Mouse (Mus musculus) layer of hippocampus, adult 18-20 months (tissue): ENCODE data around the gene Arid3a. TPM values are rescaled to one million over a fixed set of nuclear protein-coding genes. Genes with fewer than 3 reads are reported as not detected.
"Not testable (repeated sequence)": the region's sequence is repeated elsewhere in the genome, so short reads cannot be mapped to it uniquely, and the experiment has no call there.

ENCODE experiments used
- DNase-seq, 2 experiments: peaks; one replicate each; pipeline ENCODE4 v3.0.0; 2022; ENCODE audit warnings: low spot score in 2 of 2
- long read RNA-seq: library from polyadenylated mRNA; stranded (forward); transcript quantifications from one replicate; pipeline ENCODE4 v2.0.0, GENCODE M21; 2021
- total RNA-seq, 2 experiments: library from RNA; stranded (reverse); gene quantifications; 2 replicates each; pipeline ENCODE4 v1.2.3; 2021

Arid3a gene
- 1 to 10 TPM; 5.5 to 5.8 TPM for total RNA-seq
- long read RNA-seq, partial matches to known transcripts = 0 of 1 reads
- long read RNA-seq, other reads (novel, unspliced or antisense) = 1 of 1 reads

DNA sequence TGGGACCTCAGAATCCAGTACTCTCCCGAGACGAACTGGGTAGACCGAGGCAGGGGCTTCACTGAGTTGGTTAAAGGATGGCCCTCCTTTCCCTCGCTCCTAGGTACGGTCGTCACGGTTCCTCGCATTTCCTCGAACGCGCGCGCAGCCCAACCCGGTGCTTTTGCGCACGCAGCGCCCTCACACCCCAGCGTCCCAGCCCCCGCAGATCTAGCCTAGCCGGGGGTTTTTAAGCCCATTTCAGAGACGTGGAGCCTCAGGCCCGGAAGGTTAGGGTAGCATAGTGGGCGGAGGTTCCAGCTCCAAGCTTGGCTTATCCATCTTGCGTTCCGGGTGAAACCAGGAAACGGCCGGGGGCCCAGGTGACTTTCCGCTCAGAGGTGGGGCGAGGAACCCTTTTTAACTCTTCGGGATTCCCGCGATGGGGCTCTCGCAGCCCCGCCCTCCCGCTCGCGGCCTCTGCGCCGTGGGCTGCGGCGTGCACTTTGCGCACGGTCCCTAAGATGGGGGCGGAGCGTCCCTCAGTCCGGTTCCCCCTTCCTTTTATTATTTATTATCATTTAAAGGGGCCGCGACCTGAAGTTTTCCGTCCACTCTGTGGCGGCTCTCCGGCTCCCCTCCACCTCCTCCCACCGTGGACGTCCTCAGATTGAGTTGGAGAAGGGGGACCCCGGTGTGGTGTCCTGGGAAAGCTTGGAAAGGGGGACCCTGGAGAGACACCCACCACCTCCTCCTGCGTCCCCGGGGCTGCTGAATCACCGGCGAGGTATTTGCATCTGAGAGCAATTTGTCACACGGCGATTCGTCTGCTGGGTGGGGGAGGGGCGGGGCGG is at the start of gene Arid3a:
Gene Arid3a (plus strand): TSS at position 553 of the 833 bp plus-strand sequence.
- peak; percentile 86 to 89 for DNase-seq

DNA sequence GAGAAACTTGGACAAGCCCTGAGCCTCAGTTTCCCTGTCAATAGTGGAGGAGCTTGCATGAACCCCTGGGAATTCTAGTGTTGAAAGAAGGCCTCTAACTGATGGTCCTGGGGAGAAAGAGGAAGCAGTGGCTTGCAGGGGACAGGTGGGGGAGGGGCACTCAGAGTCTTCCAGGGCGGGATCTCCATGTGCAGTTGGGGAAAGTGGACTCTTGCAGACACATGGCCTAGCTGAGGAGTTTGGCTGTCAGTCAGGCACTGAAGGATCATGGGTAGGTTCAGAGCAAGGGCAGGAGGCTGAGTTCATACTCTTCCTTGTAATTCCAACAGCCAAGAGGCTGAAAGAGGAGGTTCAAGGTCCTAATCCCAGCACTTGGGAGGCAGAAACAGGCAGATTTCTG is 49.7 kb upstream of the Arid3a start:
- DNase-seq = no peak

DNA sequence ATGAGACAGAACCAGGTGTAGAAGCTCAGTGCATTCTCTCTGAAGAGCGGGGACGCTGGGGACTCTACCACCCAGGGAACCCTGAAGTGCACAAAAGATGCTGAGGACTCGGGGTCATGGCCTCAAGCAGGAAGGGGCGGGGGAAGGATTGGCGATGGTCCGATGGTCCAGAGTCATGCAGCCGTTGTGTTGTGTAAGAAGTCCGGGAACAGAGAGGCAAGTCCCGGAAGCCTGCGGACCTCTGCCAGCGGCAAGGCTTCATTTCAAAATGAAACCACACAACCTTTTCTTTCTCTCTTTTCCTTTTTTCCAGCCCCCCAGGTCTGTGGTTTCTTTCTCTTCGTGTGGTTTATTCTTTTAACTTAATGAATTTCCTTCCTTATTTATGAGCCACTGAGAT is 49.1 kb upstream of the Arid3a start:
- no peak for DNase-seq

DNA sequence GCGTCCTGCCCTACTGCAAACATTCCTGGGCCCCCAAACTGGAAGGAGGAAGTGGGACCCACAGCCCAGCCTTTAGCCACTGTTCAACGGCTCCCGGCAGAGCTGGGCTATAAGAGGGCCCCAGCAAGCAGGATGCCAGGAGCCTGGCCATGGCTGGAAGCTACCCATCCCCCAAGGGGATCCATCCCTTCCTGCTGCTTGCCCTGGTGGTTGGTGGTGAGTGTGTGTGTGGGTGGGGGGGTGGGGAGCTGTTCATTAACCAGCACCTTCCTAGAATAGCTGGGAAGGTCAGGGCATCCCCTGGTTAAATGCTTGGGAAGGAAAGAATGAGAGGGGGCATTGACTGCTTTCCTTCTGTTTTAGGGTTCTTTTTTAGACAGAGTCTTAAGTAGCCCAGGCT is 47.3 kb upstream of the Arid3a start:
- no peak for DNase-seq

DNA sequence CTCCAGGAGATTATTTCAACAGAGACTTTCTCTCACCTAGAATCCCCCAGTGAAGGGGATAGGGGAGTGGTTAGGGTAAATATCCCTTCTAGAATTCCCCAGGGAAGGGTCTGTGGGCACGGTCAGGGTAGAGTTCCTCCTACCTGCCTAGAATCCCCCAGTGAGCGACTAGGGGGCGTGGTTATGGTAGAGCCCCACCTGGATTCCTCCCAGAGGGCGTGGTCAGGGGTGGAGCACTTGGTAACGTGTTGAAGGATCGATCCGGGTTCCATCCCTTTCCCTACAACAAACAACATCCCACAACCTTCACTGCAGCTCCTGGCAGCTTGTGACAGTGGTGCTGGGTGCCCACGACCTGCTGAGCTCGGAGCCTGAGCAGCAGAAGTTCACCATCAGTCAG is 46.1 kb upstream of the Arid3a start:
- no peak for DNase-seq

DNA sequence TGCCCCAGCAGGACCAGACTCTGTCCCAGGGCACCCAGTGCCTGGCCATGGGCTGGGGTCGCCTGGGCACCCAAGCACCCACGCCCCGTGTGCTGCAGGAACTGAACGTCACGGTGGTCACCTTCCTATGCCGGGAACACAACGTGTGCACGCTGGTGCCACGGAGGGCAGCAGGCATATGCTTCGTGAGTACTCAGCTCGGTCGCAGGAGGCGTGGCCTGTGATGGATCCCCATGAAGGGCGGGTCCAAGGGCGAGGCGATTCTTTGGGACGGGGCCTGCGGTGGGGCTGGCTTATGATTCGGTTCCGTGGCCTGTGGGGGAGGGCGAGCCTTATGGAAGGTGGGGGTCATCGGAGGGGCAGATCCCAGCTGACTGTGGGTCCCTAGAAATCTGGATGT is 44.9 kb upstream of the Arid3a start:
- DNase-seq = no peak

DNA sequence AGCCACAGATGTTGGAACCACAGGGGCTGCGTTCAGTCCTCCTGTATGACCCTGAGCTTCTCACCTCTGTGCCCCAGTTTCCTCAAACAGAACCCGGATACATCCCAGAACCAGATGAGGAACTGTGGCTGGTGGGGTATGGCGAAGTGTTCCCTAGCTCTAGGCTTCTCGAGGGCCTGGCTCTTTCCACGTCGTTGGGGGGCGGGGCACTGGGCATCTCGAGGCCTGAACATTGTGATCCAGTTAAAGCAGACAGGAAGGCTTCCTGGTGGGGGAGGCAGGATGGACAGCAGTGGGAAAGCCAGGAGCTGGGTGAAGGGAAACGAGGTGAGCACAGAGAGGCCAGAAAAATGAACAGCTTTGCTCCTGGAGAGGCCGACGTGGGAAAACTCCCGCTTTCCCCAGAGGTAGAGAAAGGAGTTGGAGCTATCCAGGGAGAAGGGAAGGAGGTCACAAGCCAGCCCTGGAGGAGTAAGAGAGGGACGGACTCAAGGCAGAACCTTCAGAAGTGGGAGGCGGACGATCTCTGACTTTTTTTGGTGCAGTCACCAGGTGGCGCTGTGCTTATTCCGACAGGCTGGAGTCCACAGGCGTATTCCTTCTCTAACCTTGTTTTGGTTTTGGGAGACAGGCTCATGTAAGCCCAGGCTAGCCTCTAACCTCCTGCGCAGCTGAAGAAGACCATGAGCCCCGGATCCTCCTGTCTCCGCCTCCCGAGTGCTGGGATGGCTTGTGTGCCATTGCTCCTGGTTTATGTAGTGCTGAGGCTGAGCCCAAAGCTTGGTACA is 43.4 kb upstream of the Arid3a start:
- peak; percentile 59 to 87 for DNase-seq

DNA sequence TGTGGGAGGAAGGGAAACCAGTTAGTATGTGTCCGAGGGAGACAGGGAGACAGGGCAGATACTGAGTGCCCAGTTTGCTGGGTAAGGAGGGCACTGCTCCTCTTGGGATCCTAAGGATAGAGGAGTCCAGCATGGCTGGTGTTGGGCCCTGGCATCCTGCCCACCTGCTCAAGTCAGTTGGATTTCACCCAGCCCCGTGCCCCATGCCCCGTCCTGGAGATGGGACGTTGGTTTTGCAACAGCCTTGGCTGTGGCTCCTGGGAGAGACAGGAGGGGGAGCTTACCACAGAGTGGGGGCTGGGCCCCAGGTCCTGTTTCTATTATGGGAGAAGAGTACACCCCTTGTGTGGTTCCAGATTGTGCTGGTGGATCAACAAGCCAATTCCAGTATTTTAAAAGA is 42.4 kb upstream of the Arid3a start:
- no peak for DNase-seq

DNA sequence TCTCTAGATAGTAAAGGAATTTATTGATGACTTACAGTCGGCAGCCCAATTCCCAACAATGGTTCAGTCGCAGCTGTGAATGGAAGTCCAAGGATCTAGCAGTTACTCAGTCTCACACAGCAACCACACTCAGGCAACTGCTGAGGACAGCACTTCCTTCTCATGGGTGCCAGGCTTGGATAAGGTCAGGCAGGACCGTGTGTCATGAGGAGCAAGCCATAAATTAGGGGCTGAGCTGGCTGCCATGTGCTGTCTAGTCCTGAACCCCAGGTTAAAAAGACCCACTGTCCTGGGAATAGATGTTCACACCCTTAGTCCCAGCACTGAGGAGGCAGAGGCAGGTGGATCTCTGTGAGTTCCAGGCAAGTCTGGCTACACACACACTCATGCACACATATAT is 41.9 kb upstream of the Arid3a start:
- DNase-seq = not testable (repeated sequence)

DNA sequence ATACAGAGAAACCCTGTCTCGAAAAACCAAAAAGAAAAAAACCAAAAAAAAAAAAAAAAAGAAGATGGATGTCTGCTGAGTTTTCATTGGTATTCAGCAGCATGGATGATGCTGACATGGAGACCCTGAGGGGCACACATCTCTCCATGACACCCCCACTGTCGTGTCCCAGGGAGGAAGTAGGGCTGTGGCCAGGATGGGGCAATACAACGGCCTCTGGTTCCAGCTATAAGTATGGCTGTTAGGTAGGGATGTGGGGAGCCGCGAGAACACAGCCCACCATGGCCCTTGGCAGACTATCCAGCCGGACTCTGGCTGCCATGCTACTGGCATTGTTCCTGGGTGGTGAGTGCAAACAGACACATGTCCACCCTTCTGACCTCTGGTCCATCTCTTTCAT is 40.8 kb upstream of the Arid3a start, which contains the start of gene Elane:
Gene Elane (plus strand): TSS at position 194 of the 400 bp plus-strand sequence.
- no peak for DNase-seq

DNA sequence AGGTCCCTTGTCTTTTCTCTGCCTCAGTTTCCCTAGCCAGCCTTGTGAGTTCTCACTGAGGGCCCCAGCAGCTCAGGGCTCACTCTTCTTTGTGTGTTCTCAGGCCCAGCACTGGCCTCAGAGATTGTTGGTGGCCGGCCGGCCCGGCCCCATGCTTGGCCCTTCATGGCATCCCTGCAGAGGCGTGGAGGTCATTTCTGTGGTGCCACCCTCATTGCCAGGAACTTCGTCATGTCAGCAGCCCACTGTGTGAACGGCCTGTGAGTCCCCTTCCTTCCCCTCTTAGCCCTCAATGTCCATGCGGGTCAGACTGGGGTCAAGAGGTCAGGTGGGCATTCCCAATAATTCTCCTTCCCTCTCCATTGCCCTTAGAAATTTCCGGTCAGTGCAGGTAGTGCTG is 40.2 kb upstream of the Arid3a start:
- no peak for DNase-seq

DNA sequence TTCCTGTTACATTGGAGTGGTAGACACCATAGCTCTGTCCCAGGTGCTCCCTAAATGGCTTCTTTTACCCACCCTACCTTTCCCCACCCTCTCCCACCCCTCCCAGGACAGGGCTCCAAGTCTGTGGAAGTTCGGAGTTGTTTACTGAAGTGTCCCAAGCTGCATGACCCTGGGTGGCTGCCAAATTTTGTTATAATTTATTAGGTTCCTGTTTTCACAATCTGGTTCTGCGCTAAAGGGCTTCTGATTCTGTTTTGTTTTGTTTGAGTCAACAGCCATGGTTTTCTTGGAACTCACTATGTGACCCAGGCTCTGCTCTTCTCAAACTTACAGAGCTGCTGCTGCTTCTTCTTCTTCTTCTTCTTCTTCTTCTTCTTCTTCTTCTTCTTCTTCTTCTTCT is 37.5 kb upstream of the Arid3a start:
- DNase-seq = no peak

DNA sequence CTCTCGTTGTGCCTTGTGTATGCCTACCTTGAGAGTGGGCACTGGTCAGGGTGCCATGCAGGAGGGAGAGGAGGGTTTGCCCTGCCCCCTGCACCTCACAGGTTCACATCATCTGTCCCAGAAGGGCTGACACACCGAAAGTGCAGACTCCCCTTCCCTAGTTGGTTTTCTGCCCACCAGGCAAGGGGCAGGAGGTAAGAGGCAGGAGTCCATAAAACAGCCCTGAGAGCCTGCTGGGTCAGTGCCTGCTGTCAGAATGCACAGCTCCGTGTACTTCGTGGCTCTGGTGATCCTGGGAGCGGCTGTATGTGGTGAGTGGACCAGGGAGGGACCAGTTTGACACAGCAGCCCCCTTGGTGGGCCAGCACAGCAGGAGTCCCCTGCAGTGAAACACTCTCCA is 36.2 kb upstream of the Arid3a start, which contains the start of gene Cfd:
Gene Cfd (plus strand): TSS at position 184 of the 400 bp plus-strand sequence.
- DNase-seq = no peak

DNA sequence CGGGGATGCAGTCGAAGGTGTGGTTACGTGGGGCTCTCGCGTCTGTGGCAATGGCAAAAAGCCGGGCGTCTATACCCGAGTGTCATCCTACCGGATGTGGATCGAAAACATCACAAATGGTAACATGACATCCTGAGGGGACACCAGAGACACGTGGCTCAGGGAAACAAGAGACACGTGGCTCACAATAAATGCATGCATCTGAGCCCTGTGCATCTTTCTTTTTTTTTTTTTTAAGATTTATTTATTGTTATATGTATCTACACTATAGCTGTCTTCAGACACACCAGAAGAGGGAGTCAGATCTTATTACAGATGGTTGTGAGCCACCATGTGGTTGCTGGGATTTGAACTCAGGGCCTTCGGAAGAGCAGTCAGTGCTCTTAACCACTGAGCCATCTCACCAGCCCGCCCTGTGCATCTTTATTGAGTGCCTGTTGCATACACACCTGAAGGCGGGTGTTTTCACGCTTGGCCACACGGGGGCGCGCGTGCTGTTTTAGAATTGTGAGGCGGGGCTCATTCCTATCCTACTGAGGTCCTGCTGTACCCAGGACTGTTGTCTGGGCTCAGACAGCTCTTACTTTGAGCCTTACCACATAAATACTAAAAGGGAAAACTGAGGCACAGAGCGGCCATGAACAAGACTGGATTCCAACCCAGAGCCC is 34.3 kb upstream of the Arid3a start:
- peak; percentile 68 to 84 for DNase-seq

DNA sequence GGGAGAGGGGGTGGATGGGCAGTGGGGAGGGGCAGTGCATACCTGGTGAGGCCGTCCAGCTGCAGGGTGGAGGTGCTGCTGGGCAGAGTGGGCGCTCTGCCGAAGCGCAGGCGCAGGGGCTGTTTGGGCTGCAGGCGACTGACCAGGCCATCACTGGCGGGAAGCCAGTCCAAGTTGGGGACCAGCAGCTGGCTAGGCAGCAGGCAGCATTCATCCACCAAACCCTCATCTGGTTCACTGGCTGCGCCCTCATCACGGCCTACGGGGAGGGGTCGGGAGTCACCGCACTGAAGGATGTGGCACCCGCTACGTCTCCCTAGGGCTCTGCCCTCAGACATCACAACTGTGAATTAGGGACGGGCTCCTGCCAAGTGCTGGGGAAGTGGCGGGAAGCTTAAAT is 30.5 kb upstream of the Arid3a start:
- no peak for DNase-seq

DNA sequence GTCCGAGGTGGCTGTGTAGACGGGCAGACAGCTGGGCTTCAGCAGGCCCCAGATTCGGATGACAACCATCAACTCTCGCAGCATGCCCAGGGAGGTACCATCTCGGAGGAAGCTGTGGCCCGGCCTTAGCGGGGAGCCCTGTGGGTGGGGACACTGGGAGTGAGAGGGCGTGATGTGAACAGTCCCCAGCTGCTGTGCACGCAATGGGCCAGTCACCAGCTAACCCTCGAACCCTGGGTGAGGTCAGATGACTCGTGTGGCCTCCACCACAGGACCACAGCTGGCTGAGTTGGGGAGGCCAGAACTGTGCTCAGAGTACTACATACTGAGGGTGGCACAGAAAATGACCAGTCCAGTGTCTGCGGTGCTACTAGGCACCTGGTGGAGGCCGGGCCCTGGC is 30.0 kb upstream of the Arid3a start:
- DNase-seq = no peak

DNA sequence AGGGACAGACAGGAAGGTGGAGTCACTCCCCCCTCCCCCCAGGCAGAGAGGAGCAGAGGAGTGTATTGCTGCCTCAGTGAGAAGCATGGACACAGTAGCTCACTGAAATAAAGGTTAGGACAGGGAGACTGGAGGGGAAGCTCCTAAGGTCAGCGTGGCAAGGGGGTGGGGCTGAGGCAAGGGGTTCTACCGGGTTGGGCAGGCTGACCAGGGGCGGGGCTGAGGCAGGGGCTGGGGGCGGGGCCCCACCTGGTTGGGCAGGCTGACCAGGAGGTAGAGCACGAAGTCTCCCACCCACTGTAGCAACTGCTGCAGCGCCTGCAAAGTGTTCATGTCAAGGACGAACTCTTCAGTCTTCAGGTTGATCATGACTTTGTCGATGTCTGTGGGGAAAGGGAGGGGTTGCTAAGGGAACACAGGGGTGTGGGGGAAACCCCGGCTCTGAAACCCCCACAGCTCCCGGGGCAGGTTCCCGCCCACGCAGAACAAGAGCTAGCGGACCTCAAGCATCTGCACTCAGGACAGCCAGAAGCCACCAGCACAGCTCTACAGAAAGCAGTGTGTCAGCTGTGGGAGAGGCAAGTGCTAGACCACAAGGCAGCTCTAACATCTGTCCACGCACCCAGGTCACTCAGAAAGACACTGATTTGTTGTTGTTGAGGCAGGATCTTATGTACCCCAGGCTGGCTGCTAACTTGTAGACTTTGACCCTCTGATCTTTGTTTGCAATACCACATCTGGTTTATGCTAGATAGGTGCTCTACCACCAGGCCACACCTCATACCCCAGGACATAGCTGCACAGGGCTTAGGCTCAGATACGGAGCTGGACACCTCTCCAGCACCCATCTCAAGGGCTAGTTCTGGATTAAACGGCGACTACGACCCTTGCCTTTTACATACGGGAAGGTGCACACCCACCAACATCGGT is 29.3 kb upstream of the Arid3a start:
- DNase-seq = no peak

DNA sequence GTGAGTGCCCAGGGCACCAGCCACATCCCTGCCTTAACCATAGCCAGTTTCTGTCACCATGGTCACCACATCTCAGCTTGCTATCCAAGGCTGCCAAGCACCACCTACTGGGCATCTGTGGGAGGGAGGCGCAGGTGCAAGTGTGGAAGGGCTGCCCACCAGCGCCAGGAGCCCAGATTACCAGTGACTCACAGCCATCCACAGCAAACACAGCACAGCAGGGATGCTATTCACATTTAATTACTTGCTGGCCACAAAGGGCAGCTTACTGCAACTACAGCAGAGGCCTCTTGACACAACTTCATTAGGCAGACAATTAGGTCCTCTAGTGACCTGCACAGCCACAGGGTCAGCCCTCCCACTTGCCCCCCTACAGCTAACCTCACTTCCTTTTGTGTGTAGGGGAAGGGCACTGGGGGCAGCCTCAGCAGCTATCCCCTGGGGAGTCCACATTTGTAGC is 25.9 kb upstream of the Arid3a start:
- DNase-seq = peak; percentile 80 to 87

DNA sequence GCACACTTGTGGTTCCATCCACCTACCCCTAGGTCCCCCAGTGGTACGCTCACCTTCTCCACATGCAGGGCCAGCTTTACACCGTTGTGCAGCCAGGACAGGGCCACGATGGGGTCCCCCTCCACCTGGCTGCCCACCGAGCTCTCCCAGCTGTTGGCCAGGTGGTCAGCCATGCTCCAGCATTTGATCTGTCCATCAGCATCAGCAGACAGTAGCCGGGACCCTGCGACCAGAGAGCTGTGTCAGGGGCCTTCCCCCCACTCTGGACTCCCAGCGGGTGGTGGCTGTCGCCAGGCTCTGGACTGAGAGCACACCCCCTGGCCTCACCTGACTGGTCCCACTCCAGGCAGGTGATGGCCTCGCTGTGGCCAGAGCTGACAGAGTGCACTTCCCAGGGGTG is 20.1 kb upstream of the Arid3a start:
- DNase-seq = no peak

DNA sequence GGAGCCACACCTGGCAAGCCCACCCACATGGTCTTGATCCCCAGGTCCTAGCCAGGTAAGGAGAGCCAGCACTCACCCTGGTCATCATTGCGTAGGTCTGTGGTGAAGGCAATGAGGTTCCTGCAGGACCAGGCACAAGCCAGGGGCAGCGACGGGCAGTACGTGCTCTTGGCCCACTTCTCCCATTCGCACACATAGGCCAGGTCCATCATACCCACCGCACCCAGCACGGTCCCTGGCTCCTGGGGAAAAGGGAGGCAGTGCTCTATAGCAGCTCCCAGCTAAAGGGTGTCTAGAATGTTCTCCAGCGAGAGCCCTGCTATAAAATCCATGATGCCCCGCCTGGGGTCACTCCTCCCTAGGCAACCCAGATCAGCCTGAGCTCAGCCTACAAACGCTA is 19.4 kb upstream of the Arid3a start:
- no peak for DNase-seq
